Mouse (Mus musculus) megakaryocyte, embryonic 14.5 days (primary cell): ENCODE results near the gene Acbd6.

Experiments
- FLI1 ChIP-seq: IDR thresholded peaks from 2 replicates; pipeline ENCODE4 v1.6.1; 2012; ENCODE audit warnings: low read length, inconsistent platforms, mixed read lengths
- GATA1 ChIP-seq: IDR thresholded peaks from 3 replicates; pipeline ENCODE4 v1.6.1; 2012; ENCODE audit warnings: mixed read lengths, low read length, inconsistent platforms, borderline replicate concordance

- TF ChIP-seq GATA1 (no peak), FLI1 (no peak)
Measured at GRCm38 (mm10) chr1:155692230-155692629, 134.3 kb downstream of the Acbd6 start.
